Mouse (Mus musculus) small intestine, adult 2 months (tissue): ENCODE results near the gene Dync2h1.

Source experiments
- CTCF ChIP-seq: fragments of 200-500 bp; IDR thresholded peaks from 2 replicates; pipeline ENCODE4 v1.5.1; 2012; ENCODE audit warnings: low read depth, mild to moderate bottlenecking, control low read depth, inconsistent platforms, low read length, moderate library complexity, mixed read lengths; ENCODE audit not compliant: insufficient replicate concordance, insufficient read length; ENCODE audit errors: extremely low read depth
- POLR2A ChIP-seq: fragments of 200-500 bp; IDR thresholded peaks from 2 replicates; pipeline ENCODE4 v1.6.1; 2012; ENCODE audit warnings: low read depth, mild to moderate bottlenecking, control low read depth, inconsistent platforms, low read length, moderate library complexity

DNA sequence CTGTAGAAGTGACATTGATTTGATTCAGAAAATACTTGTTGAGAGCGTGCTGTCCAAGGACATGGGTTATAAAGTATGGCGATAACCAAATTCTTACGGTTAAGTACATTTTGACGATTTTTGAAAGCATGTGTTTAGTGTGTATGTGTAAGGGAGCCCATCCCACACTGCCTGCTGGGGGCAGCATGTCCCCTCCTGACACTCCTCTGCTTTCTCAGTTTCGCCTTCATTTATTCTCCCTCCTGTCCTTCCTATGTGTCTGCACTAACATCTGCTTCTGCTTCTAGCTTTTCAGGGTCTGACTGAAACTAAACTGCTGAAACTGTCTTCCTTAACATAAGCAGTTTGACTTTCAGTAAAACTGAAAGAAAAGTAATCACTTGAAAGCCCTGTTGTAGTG, 36.8 kb upstream of the Dync2h1 start:
- TF ChIP-seq POLR2A (no peak), CTCF (no peak; the same call in 1 of the 2 replicates)
